Mouse (Mus musculus) lung, adult 2 months (tissue): ENCODE measurements around the gene Rgl1.

Experiments
- CTCF ChIP-seq: fragments of 200-500 bp; IDR thresholded peaks from 2 replicates; pipeline ENCODE4 v1.5.1; 2011; ENCODE audit warnings: mild to moderate bottlenecking, low read length, control low read depth; ENCODE audit not compliant: insufficient read depth
- POLR2A ChIP-seq: fragments of 200-500 bp; IDR thresholded peaks from 2 replicates; pipeline ENCODE4 v1.6.1; 2011; ENCODE audit warnings: low read depth, mild to moderate bottlenecking, control low read depth, low read length, borderline replicate concordance; ENCODE audit errors: extremely low read depth

- TF ChIP-seq CTCF (no peak), POLR2A (no peak)
Observed at GRCm38 (mm10) chr1:152560477-152560876, 205.7 kb downstream of the Rgl1 start.
